Mouse (Mus musculus): ENCODE data around the gene Olfr1222. TPM values are rescaled to one million over a fixed set of nuclear protein-coding genes. Genes with fewer than 3 reads are reported as not detected.
"Not testable (repeated sequence)": the region's sequence is repeated elsewhere in the genome, so short reads cannot be mapped to it uniquely, and the experiment has no call there.

Olfr1222 gene
- 0.06 TPM in 1 of 2 replicates, not detected in the other for polyA plus RNA-seq (2014; fragmentation: Nextera tagmentation; extraction: Ambion mirVana)

GRCm38 (mm10) chr2:89132954-89133353, at the start of gene Olfr1222:
Gene Olfr1222, minus strand, starts transcription at chr2:89133054.
- Histone ChIP-seq H3K9me3 (ENCODE audit: control insufficient read depth, low read length) (no peaks in the 10 kb centered on the region), H3K27me3 (replicated peaks; ENCODE audit: control insufficient read depth, insufficient read depth, low read length) (no peaks in the 10 kb centered on the region), H3K9ac (ENCODE audit: low read depth, low read length) (no peak within 1 kb of the TSS), H3K4me3 (ENCODE audit: low read depth, low read length) (no peak within 1 kb of the TSS), H3K36me3 (ENCODE audit: control insufficient read depth, insufficient read depth, low read length) (no peaks in the 10 kb centered on the region), H3K27ac (replicated peaks; ENCODE audit: low read depth, low read length) (no peak within 1 kb of the TSS), H3K4me2 (ENCODE audit: low read depth, low read length) (no peak within 1 kb of the TSS), H3K4me1 (ENCODE audit: control insufficient read depth, insufficient read depth, low read length) (no peaks in the 10 kb centered on the region)
- peak; percentile 1 for DNase-seq (ENCODE audit: low spot score)
- 56% methylated on average over 3 of the region's 3 CpGs for WGBS
- ATAC-seq (ENCODE audit: low read depth) = no peak

- Histone ChIP-seq H3K9me3 (ENCODE audit: control insufficient read depth, low read length) (no peaks in the 10 kb centered on the region), H3K27ac (replicated peaks; ENCODE audit: low read depth, low read length) (no peak within 1 kb of the TSS), H3K4me3 (ENCODE audit: low read depth, low read length) (no peak within 1 kb of the TSS), H3K36me3 (ENCODE audit: control insufficient read depth, insufficient read depth, low read length) (no peaks in the 10 kb centered on the region), H3K4me2 (ENCODE audit: low read depth, low read length) (no peak within 1 kb of the TSS), H3K9ac (ENCODE audit: low read depth, low read length) (no peak within 1 kb of the TSS), H3K27me3 (replicated peaks; ENCODE audit: control insufficient read depth, insufficient read depth, low read length) (no peaks in the 10 kb centered on the region), H3K4me1 (ENCODE audit: control insufficient read depth, insufficient read depth, low read length) (no peaks in the 10 kb centered on the region)
- 97% methylated on average over 1 of the region's 1 CpGs for WGBS
- ATAC-seq (ENCODE audit: low read depth) (no peak), DNase-seq (ENCODE audit: low spot score) (no peak)
Observed at GRCm38 (mm10) chr2:89174569-89174968, 41.7 kb upstream of the Olfr1222 start, which contains the start of gene Olfr1225. Gene Olfr1225, minus strand, starts transcription at chr2:89174669.

- H3K4me3 ChIP-seq (ENCODE audit: low read depth, low read length); H3K27me3 ChIP-seq (replicated peaks; ENCODE audit: control insufficient read depth, insufficient read depth, low read length); H3K9ac ChIP-seq (ENCODE audit: low read depth, low read length); H3K36me3 ChIP-seq (ENCODE audit: control insufficient read depth, insufficient read depth, low read length); H3K4me1 ChIP-seq (ENCODE audit: control insufficient read depth, insufficient read depth, low read length); H3K27ac ChIP-seq (replicated peaks; ENCODE audit: low read depth, low read length); H3K4me2 ChIP-seq (ENCODE audit: low read depth, low read length); DNase-seq (ENCODE audit: low spot score); ATAC-seq (ENCODE audit: low read depth); H3K9me3 ChIP-seq (ENCODE audit: control insufficient read depth, low read length): not testable (repeated sequence)
- WGBS = 89% methylated on average over 4 of the region's 4 CpGs
Observed at GRCm38 (mm10) chr2:89164711-89165110, 31.9 kb upstream of the Olfr1222 start.

GRCm38 (mm10) chr2:89163991-89164390, 31.1 kb upstream of the Olfr1222 start, which contains the start of gene Olfr1224-ps1:
Gene Olfr1224-ps1, minus strand, starts transcription at chr2:89164091.
- not testable (repeated sequence) for H3K36me3 ChIP-seq (ENCODE audit: control insufficient read depth, insufficient read depth, low read length); H3K4me2 ChIP-seq (ENCODE audit: low read depth, low read length); H3K9me3 ChIP-seq (ENCODE audit: control insufficient read depth, low read length); H3K27me3 ChIP-seq (replicated peaks; ENCODE audit: control insufficient read depth, insufficient read depth, low read length); H3K27ac ChIP-seq (replicated peaks; ENCODE audit: low read depth, low read length); H3K4me3 ChIP-seq (ENCODE audit: low read depth, low read length); ATAC-seq (ENCODE audit: low read depth); H3K4me1 ChIP-seq (ENCODE audit: control insufficient read depth, insufficient read depth, low read length); DNase-seq (ENCODE audit: low spot score); H3K9ac ChIP-seq (ENCODE audit: low read depth, low read length)
- WGBS = 95% methylated on average over 8 of the region's 8 CpGs

GRCm38 (mm10) chr2:89151460-89151859, 18.6 kb upstream of the Olfr1222 start, which contains the start of gene Olfr1223:
Gene Olfr1223, minus strand, starts transcription at chr2:89151560.
- H3K4me3 ChIP-seq (ENCODE audit: low read depth, low read length) = no peak within 1 kb of the TSS
- ATAC-seq (ENCODE audit: low read depth) (no peak), DNase-seq (ENCODE audit: low spot score) (no peak)
- H3K9ac ChIP-seq (ENCODE audit: low read depth, low read length) = no peak within 1 kb of the TSS
- H3K27me3 ChIP-seq (replicated peaks; ENCODE audit: control insufficient read depth, insufficient read depth, low read length) = no peaks in the 10 kb centered on the region
- WGBS = 61% methylated on average over 1 of the region's 1 CpGs
- no peak within 1 kb of the TSS for H3K27ac ChIP-seq (replicated peaks; ENCODE audit: low read depth, low read length)
- no peaks in the 10 kb centered on the region for H3K9me3 ChIP-seq (ENCODE audit: control insufficient read depth, low read length)
- no peaks in the 10 kb centered on the region for H3K4me1 ChIP-seq (ENCODE audit: control insufficient read depth, insufficient read depth, low read length)
- no peaks in the 10 kb centered on the region for H3K36me3 ChIP-seq (ENCODE audit: control insufficient read depth, insufficient read depth, low read length)
- H3K4me2 ChIP-seq (ENCODE audit: low read depth, low read length) = no peak within 1 kb of the TSS

- WGBS = 81% methylated on average over 2 of the region's 2 CpGs
Observed at GRCm38 (mm10) chr2:89117183-89117582, 15.7 kb downstream of the Olfr1222 start, which contains the start of gene Olfr1221. Gene Olfr1221, minus strand, starts transcription at chr2:89117283.

GRCm38 (mm10) chr2:89106735-89107134, 26.1 kb downstream of the Olfr1222 start, which contains the start of gene Olfr1220:
Gene Olfr1220, minus strand, starts transcription at chr2:89106835.
- WGBS = 78% methylated on average over 3 of the region's 3 CpGs
- Histone ChIP-seq H3K27me3 (replicated peaks; ENCODE audit: control insufficient read depth, insufficient read depth, low read length) (no peaks in the 10 kb centered on the region), H3K9ac (ENCODE audit: low read depth, low read length) (no peak within 1 kb of the TSS), H3K36me3 (ENCODE audit: control insufficient read depth, insufficient read depth, low read length) (no peaks in the 10 kb centered on the region), H3K4me2 (ENCODE audit: low read depth, low read length) (no peak within 1 kb of the TSS), H3K9me3 (ENCODE audit: control insufficient read depth, low read length) (no peaks in the 10 kb centered on the region), H3K27ac (replicated peaks; ENCODE audit: low read depth, low read length) (no peak within 1 kb of the TSS), H3K4me1 (ENCODE audit: control insufficient read depth, insufficient read depth, low read length) (no peaks in the 10 kb centered on the region), H3K4me3 (ENCODE audit: low read depth, low read length) (no peak within 1 kb of the TSS)
- ATAC-seq (ENCODE audit: low read depth) (no peak), DNase-seq (ENCODE audit: low spot score) (no peak)

More at GRCm38 (mm10) chr2:89117183-89117582, 15.7 kb downstream of the Olfr1222 start, which contains the start of gene Olfr1221:
- Histone ChIP-seq H3K9ac (ENCODE audit: low read depth, low read length) (no peak within 1 kb of the TSS), H3K36me3 (ENCODE audit: control insufficient read depth, insufficient read depth, low read length) (no peaks in the 10 kb centered on the region), H3K4me2 (ENCODE audit: low read depth, low read length) (no peak within 1 kb of the TSS), H3K9me3 (ENCODE audit: control insufficient read depth, low read length) (no peaks in the 10 kb centered on the region), H3K4me3 (ENCODE audit: low read depth, low read length) (no peak within 1 kb of the TSS), H3K27ac (replicated peaks; ENCODE audit: low read depth, low read length) (no peak within 1 kb of the TSS), H3K4me1 (ENCODE audit: control insufficient read depth, insufficient read depth, low read length) (no peaks in the 10 kb centered on the region), H3K27me3 (replicated peaks; ENCODE audit: control insufficient read depth, insufficient read depth, low read length) (no peaks in the 10 kb centered on the region)
- ATAC-seq (ENCODE audit: low read depth) (no peak), DNase-seq (ENCODE audit: low spot score) (no peak)

GRCm38 (mm10) chr2:89105651-89106050, 27.2 kb downstream of the Olfr1222 start:
- Histone ChIP-seq H3K4me1 (ENCODE audit: control insufficient read depth, insufficient read depth, low read length) (no peaks in the 10 kb centered on the region), H3K27ac (replicated peaks; ENCODE audit: low read depth, low read length) (no peak overlapping the region), H3K9me3 (ENCODE audit: control insufficient read depth, low read length) (no peaks in the 10 kb centered on the region), H3K4me3 (ENCODE audit: low read depth, low read length) (no peak overlapping the region), H3K36me3 (ENCODE audit: control insufficient read depth, insufficient read depth, low read length) (no peaks in the 10 kb centered on the region), H3K27me3 (replicated peaks; ENCODE audit: control insufficient read depth, insufficient read depth, low read length) (no peaks in the 10 kb centered on the region), H3K9ac (ENCODE audit: low read depth, low read length) (no peak overlapping the region), H3K4me2 (ENCODE audit: low read depth, low read length) (no peak overlapping the region)
- DNase-seq (ENCODE audit: low spot score) (no peak), ATAC-seq (ENCODE audit: low read depth) (no peak)

GRCm38 (mm10) chr2:89093848-89094247, 39.0 kb downstream of the Olfr1222 start:
- H3K27ac ChIP-seq (replicated peaks; ENCODE audit: low read depth, low read length) = no peak overlapping the region
- no peak overlapping the region for H3K9ac ChIP-seq (ENCODE audit: low read depth, low read length)
- DNase-seq (ENCODE audit: low spot score) (no peak), ATAC-seq (ENCODE audit: low read depth) (no peak)
- WGBS = 90% methylated on average over 1 of the region's 1 CpGs
- H3K4me3 ChIP-seq (ENCODE audit: low read depth, low read length) = no peak overlapping the region
- no peak overlapping the region for H3K4me2 ChIP-seq (ENCODE audit: low read depth, low read length)
- no peaks in the 10 kb centered on the region for H3K27me3 ChIP-seq (replicated peaks; ENCODE audit: control insufficient read depth, insufficient read depth, low read length)
- H3K36me3 ChIP-seq (ENCODE audit: control insufficient read depth, insufficient read depth, low read length) = no peaks in the 10 kb centered on the region
- H3K9me3 ChIP-seq (ENCODE audit: control insufficient read depth, low read length) = no peaks in the 10 kb centered on the region
- no peaks in the 10 kb centered on the region for H3K4me1 ChIP-seq (ENCODE audit: control insufficient read depth, insufficient read depth, low read length)
